Mouse (Mus musculus) kidney, embryonic 15.5 days (tissue): ENCODE measurements at regions not wholly inside any gene's neighbourhood (a gene's known extent, or its start where the extent isn't known, plus 50 kb on each side); places are given as distances from the start of the nearest gene placed in this dataset.
A peak's percentile ranks its signal among the peaks of the same experiment; 100 is the strongest.

Experiments
- ATAC-seq: fragments of 200-750 bp; cut with Nextera tagmentation; replicated peaks from 2 replicates; pipeline ENCODE4 v1.8.0; 2017; ENCODE audit warnings: moderate TSS enrichment; ENCODE audit not compliant: low FRiP score
- H3K27ac ChIP-seq: fragments of 300-500 bp; sonication (generic); 2 replicates; pipeline ENCODE4 v1.5.1; 2015; ENCODE audit warnings: mild to moderate bottlenecking, inconsistent platforms
- H3K27me3 ChIP-seq: fragments of 300-500 bp; sonication (generic); 2 replicates; pipeline ENCODE4 v1.6.1; 2015; ENCODE audit warnings: inconsistent platforms
- H3K36me3 ChIP-seq: fragments of 300-500 bp; sonication (generic); 2 replicates; pipeline ENCODE4 v1.6.1; 2015; ENCODE audit warnings: inconsistent platforms
- H3K4me1 ChIP-seq: fragments of 300-500 bp; sonication (generic); 2 replicates; pipeline ENCODE4 v1.6.1; 2015; ENCODE audit warnings: inconsistent platforms
- H3K4me2 ChIP-seq: fragments of 300-500 bp; sonication (generic); 2 replicates; pipeline ENCODE4 v1.6.1; 2015; ENCODE audit warnings: moderate library complexity, mild to moderate bottlenecking, inconsistent platforms
- H3K4me3 ChIP-seq: fragments of 300-500 bp; sonication (generic); replicated peaks from 2 replicates; pipeline ENCODE4 v1.5.1; 2015; ENCODE audit warnings: mild to moderate bottlenecking, inconsistent platforms
- H3K9ac ChIP-seq: fragments of 300-500 bp; sonication (generic); 2 replicates; pipeline ENCODE4 v1.6.1; 2015; ENCODE audit warnings: mild to moderate bottlenecking, inconsistent platforms
- H3K9me3 ChIP-seq: fragments of 300-500 bp; sonication (generic); replicated peaks from 2 replicates; pipeline ENCODE4 v1.6.1; 2016; ENCODE audit warnings: inconsistent platforms
- WGBS: fragments of 180-500 bp; shearing (Covaris S2); methylation state at CpG from one replicate; pipeline ENCODE4 v1.1.7; 2015; ENCODE audit warnings: mixed read lengths; 5-methylcytosine and 5-hydroxymethylcytosine counted together

GRCm38 (mm10) chr1:63977956-63978355, 144.1 kb downstream of the Klf7 start:
- 84% methylated on average over 7 of the region's 7 CpGs for WGBS
- Histone ChIP-seq H3K4me1 (no peaks in the 10 kb centered on the region), H3K4me2 (no peak overlapping the region), H3K9me3 (no peaks in the 10 kb centered on the region), H3K9ac (no peak overlapping the region), H3K36me3 (no peaks in the 10 kb centered on the region), H3K4me3 (no peak overlapping the region), H3K27ac (no peak overlapping the region), H3K27me3 (no peaks in the 10 kb centered on the region)
- ATAC-seq = no peak

- no peaks in the 10 kb centered on the region for H3K4me1 ChIP-seq
- no peaks in the 10 kb centered on the region for H3K36me3 ChIP-seq
- H3K27ac ChIP-seq = no peak overlapping the region
- H3K9me3 ChIP-seq = no peaks in the 10 kb centered on the region
- H3K9ac ChIP-seq = no peak overlapping the region
- WGBS = 71% methylated on average over 4 of the region's 4 CpGs
- no peak overlapping the region for H3K4me3 ChIP-seq
- H3K4me2 ChIP-seq = no peak overlapping the region
- no peak for ATAC-seq
- H3K27me3 ChIP-seq = no peaks in the 10 kb centered on the region
These were observed 144.7 kb downstream of the Klf7 start for GRCm38 (mm10) chr1:63977302-63977888.

DNA sequence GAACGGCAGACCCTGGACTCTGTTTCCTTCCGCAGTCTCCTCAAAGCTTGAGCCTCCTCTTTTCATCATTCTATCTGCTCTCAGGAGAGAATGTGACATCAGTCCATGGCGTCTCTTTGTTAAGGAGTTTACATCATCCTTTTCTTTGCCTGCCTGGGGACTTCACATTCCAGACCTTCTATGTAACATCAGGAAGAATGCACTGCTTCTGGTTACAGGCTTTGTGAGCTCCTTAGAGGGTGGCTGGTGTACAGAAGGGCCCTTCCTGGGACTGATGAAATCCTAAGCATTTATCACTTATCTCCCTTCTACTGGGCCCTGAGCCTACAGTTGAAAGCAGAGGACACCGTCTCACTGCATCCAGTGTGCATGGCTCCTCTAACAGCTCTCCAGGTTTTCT, 145.2 kb downstream of the Klf7 start:
- H3K27ac ChIP-seq = no peak overlapping the region
- ATAC-seq = no peak
- no peak overlapping the region for H3K4me3 ChIP-seq
- WGBS = 79% methylated on average over 4 of the region's 4 CpGs
- H3K9me3 ChIP-seq = no peaks in the 10 kb centered on the region
- H3K27me3 ChIP-seq = no peaks in the 10 kb centered on the region
- no peaks in the 10 kb centered on the region for H3K4me1 ChIP-seq
- no peaks in the 10 kb centered on the region for H3K36me3 ChIP-seq
- no peak overlapping the region for H3K4me2 ChIP-seq
- H3K9ac ChIP-seq = no peak overlapping the region

DNA sequence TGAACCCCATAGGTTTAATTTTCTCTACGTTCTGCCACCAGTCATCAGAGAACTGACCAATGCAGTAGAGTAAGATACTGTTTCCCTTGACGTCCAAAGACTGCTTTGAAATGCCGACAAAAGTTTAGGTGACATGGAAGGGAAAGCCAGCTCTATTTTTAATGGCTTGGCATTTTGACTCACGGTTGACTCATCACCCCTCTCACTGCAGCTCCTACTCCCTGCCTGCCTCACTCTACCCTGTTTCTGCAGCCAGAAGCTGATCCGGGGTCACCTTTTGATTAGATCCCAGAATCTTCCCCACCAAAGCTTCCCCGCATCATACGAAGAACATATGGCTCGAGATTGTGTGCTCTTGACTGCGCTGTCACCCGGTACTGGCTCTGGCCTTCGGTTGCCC, 154.2 kb downstream of the Klf7 start:
- Histone ChIP-seq H3K27me3 (no peaks in the 10 kb centered on the region), H3K4me3 (no peak overlapping the region), H3K9me3 (no peaks in the 10 kb centered on the region), H3K27ac (no peak overlapping the region), H3K4me1 (0 out of 2 replicates have a peak, but pooled peaks cover 3% of the 10 kb centered on the region), H3K9ac (no peak overlapping the region), H3K4me2 (no peak overlapping the region), H3K36me3 (no peaks in the 10 kb centered on the region)
- ATAC-seq = no peak
- WGBS = 82% methylated on average over 11 of the region's 11 CpGs

- no peak overlapping the region for H3K4me3 ChIP-seq
- H3K27me3 ChIP-seq = no peaks in the 10 kb centered on the region
- H3K4me1 ChIP-seq = 0 out of 2 replicates have a peak, but pooled peaks cover 3% of the 10 kb centered on the region
- no peaks in the 10 kb centered on the region for H3K9me3 ChIP-seq
- no peak overlapping the region for H3K9ac ChIP-seq
- H3K27ac ChIP-seq = no peak overlapping the region
- ATAC-seq = no peak
- no peaks in the 10 kb centered on the region for H3K36me3 ChIP-seq
- H3K4me2 ChIP-seq = no peak overlapping the region
These were observed 156.6 kb downstream of the Klf7 start for GRCm38 (mm10) chr1:63965446-63965845.

DNA sequence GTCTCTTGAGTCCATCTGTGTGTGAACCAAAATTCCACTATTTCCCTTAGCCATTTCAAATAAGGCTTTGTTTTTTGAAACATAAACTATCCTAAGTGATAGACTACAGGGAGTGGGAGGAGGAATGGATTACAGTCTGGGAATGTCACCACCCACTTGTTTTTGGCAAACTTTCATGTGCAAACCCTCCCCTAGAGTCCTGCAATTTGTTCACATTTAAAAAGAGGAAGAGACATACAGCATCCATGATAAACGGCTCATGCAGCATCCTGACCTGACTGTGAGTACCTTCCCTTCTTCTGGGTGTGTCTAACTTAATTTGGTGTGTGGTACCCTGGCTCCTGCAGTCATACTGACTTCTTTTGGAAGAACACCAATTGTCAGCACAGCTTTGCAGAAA, 157.6 kb downstream of the Klf7 start:
- no peak overlapping the region for H3K4me3 ChIP-seq
- H3K9me3 ChIP-seq = no peaks in the 10 kb centered on the region
- no peaks in the 10 kb centered on the region for H3K27me3 ChIP-seq
- H3K4me2 ChIP-seq = no peak overlapping the region
- no peak overlapping the region for H3K27ac ChIP-seq
- no peak overlapping the region for H3K9ac ChIP-seq
- 0 out of 2 replicates have a peak, but pooled peaks cover 3% of the 10 kb centered on the region for H3K4me1 ChIP-seq
- no peaks in the 10 kb centered on the region for H3K36me3 ChIP-seq
- no peak for ATAC-seq
- WGBS = 44% methylated on average over 1 of the region's 1 CpGs

DNA sequence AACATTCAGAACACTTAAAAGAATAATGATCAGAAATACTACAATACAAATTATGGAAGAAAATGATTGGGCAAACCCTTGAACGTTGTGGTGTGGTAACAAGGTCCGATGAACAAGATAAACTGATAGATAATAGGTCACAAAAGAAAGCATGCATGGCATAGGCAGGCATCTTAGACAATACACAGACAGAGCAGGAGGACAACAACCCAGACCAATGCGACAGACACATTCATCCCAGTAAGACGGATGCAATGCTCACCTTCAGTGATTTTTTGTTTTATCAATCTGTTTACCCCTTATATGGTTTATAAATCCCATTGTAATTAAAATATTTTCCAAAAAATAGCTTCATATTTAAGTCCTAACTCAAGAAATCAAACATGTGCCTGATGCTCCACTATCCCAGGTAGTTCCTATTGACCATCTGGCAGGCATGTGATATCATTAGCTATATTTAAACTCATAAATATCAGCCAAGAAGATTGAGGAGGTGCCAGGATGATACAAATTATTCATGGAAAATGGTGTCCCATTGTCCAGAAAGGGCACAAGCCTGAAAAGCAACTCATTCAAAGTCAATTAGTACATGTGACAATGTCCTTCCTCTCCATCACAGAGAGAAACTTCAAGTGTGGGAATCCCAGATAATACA, 166.3 kb downstream of the Klf7 start:
- Histone ChIP-seq H3K4me3 (no peak overlapping the region), H3K9ac (no peak overlapping the region), H3K4me1 (0 out of 2 replicates have a peak, but pooled peaks cover 7% of the 10 kb centered on the region), H3K4me2 (no peak overlapping the region), H3K27ac (no peak overlapping the region), H3K27me3 (no peaks in the 10 kb centered on the region), H3K36me3 (no peaks in the 10 kb centered on the region), H3K9me3 (no peaks in the 10 kb centered on the region)
- WGBS = 95% methylated on average over 4 of the region's 4 CpGs
- no peak for ATAC-seq

- 90% methylated on average over 6 of the region's 6 CpGs for WGBS
- Histone ChIP-seq H3K27ac (no peak overlapping the region), H3K4me1 (0 out of 2 replicates have a peak, but pooled peaks cover 7% of the 10 kb centered on the region), H3K4me3 (no peak overlapping the region), H3K36me3 (no peaks in the 10 kb centered on the region), H3K9ac (no peak overlapping the region), H3K9me3 (no peaks in the 10 kb centered on the region), H3K4me2 (no peak overlapping the region), H3K27me3 (no peaks in the 10 kb centered on the region)
- ATAC-seq = no peak
These were observed 167.1 kb downstream of the Klf7 start for GRCm38 (mm10) chr1:63954876-63955513.

- no peaks in the 10 kb centered on the region for H3K27me3 ChIP-seq
- no peak overlapping the region for H3K9ac ChIP-seq
- no peaks in the 10 kb centered on the region for H3K36me3 ChIP-seq
- ATAC-seq = no peak
- 0 out of 2 replicates have a peak, but pooled peaks cover 7% of the 10 kb centered on the region for H3K4me1 ChIP-seq
- WGBS = 84% methylated on average over 2 of the region's 2 CpGs
- H3K9me3 ChIP-seq = no peaks in the 10 kb centered on the region
- H3K4me2 ChIP-seq = no peak overlapping the region
- no peak overlapping the region for H3K27ac ChIP-seq
- H3K4me3 ChIP-seq = no peak overlapping the region
These were observed 167.9 kb downstream of the Klf7 start for GRCm38 (mm10) chr1:63954172-63954571.

GRCm38 (mm10) chr1:63953229-63953883, 168.7 kb downstream of the Klf7 start:
- Histone ChIP-seq H3K4me3 (no peak overlapping the region), H3K4me2 (peak overlapping the region; percentile 19; the same call in 1 of the 2 replicates), H3K9me3 (no peaks in the 10 kb centered on the region), H3K27ac (no peak overlapping the region), H3K36me3 (no peaks in the 10 kb centered on the region), H3K4me1 (0 out of 2 replicates have a peak, but pooled peaks cover 7% of the 10 kb centered on the region), H3K9ac (no peak overlapping the region), H3K27me3 (no peaks in the 10 kb centered on the region)
- ATAC-seq = peak; percentile 66; the same call in 1 of the 2 replicates
- WGBS = 62% methylated on average over 17 of the region's 18 CpGs

DNA sequence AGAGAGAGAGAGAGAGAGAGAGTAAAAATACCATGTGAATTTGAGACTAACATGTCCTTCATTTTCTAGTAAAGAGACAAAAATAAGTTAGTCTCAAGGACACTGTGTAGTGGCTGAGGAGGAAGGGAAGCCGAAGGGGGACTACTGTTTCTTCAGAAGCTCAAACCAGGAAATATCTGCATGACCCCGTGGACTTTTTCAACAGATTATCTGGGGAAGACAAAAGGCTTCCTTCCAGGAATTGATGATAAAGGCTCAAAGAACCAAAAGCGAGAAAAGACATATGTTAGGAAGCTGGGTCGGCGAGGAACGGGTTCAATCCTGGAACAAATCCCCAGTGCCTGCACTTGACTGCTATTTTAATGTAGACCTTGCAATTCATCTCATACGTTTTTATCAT, 170.4 kb downstream of the Klf7 start:
- Histone ChIP-seq H3K9ac (no peak overlapping the region), H3K36me3 (no peaks in the 10 kb centered on the region), H3K27ac (no peak overlapping the region), H3K4me1 (0 out of 2 replicates have a peak, but pooled peaks cover 7% of the 10 kb centered on the region), H3K4me2 (no peak overlapping the region), H3K4me3 (no peak overlapping the region), H3K9me3 (no peaks in the 10 kb centered on the region), H3K27me3 (no peaks in the 10 kb centered on the region)
- 69% methylated on average over 7 of the region's 7 CpGs for WGBS
- no peak for ATAC-seq

DNA sequence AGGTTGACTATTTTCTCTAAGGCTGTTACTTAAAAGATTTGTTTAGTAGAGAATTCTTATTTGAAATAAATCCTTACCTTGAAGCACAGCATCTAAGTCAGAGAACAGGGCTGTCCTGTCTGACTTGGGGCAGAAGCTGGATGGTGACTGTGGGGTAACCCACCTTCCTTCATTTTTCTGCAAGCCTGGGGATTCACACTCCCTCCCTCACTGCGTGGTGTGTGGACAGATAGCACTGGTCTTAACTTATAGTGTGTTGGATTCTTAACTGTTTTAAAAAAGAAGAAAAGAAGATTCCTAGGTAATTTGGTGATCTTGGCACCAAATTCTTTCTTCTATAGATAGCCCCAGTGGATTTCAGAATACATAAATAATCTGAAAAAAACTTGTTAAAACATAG, 174.8 kb downstream of the Klf7 start:
- Histone ChIP-seq H3K9me3 (no peaks in the 10 kb centered on the region), H3K36me3 (no peaks in the 10 kb centered on the region), H3K9ac (no peak overlapping the region), H3K27ac (no peak overlapping the region), H3K27me3 (no peaks in the 10 kb centered on the region), H3K4me1 (no peaks in the 10 kb centered on the region), H3K4me2 (no peak overlapping the region), H3K4me3 (no peak overlapping the region)
- WGBS = 69% methylated on average over 1 of the region's 1 CpGs
- ATAC-seq = no peak
